Mouse (Mus musculus): ENCODE data around the gene Lgals4. TPM values are rescaled to one million over a fixed set of nuclear protein-coding genes. Genes with fewer than 3 reads are reported as not detected.

The Lgals4 gene
- polyA plus RNA-seq, 1 experiment: 2.4 TPM

DNA sequence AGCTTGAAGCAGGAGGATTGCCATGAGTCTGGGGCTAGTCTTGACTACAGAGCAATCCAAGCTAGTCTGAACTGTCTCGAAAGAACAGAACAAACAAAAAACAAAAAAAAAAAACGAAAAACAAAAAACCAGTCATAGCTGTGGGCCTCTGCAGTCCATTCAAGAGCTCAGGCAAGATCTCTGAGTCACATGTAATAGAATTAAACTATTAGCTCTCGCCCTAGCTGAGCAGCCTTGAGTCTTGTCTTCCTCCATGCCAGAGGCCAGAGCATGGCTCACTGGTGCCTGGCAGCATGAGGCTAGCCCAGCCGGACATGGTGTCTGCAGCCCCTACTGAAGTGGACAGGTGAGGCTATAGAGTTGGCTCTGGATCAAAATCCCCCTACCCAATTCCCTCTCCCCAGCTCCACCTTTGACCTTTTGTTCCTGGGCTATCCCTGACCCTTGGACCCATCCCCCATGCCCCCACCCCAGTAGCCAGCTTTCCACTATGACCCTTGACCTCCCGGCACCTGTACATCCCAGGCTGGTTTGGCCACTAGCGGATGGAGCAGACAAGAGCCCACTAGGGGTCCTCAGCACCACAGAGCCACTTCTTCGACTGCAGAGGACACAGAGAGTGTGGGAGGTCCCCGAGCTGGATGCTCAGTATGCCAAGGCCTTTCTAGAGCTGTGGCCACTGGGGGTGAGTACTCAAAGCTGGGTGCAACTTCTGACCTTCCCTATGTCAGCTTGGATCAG is 43.4 kb upstream of the Lgals4 start:
- Histone ChIP-seq H3K4me3 (ENCODE audit: low read depth, low read length) (no peak overlapping the region), H3K4me1 (ENCODE audit: control insufficient read depth, insufficient read depth, low read length) (peaks cover 5% of the 10 kb centered on the region), H3K27ac (ENCODE audit: insufficient read depth, low read length) (0 out of 2 replicates have a peak overlapping the region, but pooled peaks have one; percentile 19), H3K27me3 (ENCODE audit: control insufficient read depth, insufficient read depth, low read length, poor library complexity, severe bottlenecking) (no peaks in the 10 kb centered on the region), H3K9ac (ENCODE audit: low read depth, poor library complexity, severe bottlenecking) (no peak overlapping the region), H3K9me3 (replicated peaks; ENCODE audit: control insufficient read depth, insufficient read depth, low read length, poor library complexity, severe bottlenecking) (no peaks in the 10 kb centered on the region), H3K36me3 (ENCODE audit: control insufficient read depth, insufficient read depth, low read length, poor library complexity, severe bottlenecking) (no peaks in the 10 kb centered on the region)
- TF ChIP-seq CTCF (IDR thresholded peaks at IDR 0.05; ENCODE audit: low read depth, low read length): peak; percentile 63
- TF ChIP-seq EP300 (IDR thresholded peaks at IDR 0.05; ENCODE audit: insufficient read depth, low read depth, low read length): peak; percentile 75
- no peak for TF ChIP-seq POLR2A (IDR thresholded peaks at IDR 0.05; ENCODE audit: insufficient read depth, low read length)

GRCm38 (mm10) chr7:28791706-28792105 is 41.9 kb upstream of the Lgals4 start:
- Histone ChIP-seq H3K27ac (ENCODE audit: insufficient read depth, low read length) (no peak overlapping the region), H3K4me1 (ENCODE audit: control insufficient read depth, insufficient read depth, low read length) (peaks cover 5% of the 10 kb centered on the region), H3K4me3 (ENCODE audit: low read depth, low read length) (no peak overlapping the region), H3K27me3 (ENCODE audit: control insufficient read depth, insufficient read depth, low read length, poor library complexity, severe bottlenecking) (no peaks in the 10 kb centered on the region), H3K36me3 (ENCODE audit: control insufficient read depth, insufficient read depth, low read length, poor library complexity, severe bottlenecking) (no peaks in the 10 kb centered on the region), H3K9ac (ENCODE audit: low read depth, poor library complexity, severe bottlenecking) (no peak overlapping the region), H3K9me3 (replicated peaks; ENCODE audit: control insufficient read depth, insufficient read depth, low read length, poor library complexity, severe bottlenecking) (no peaks in the 10 kb centered on the region)
- TF ChIP-seq POLR2A (IDR thresholded peaks at IDR 0.05; ENCODE audit: insufficient read depth, low read length): no peak
- no peak for TF ChIP-seq CTCF (IDR thresholded peaks at IDR 0.05; ENCODE audit: low read depth, low read length)
- no peak for TF ChIP-seq EP300 (IDR thresholded peaks at IDR 0.05; ENCODE audit: insufficient read depth, low read depth, low read length)

DNA sequence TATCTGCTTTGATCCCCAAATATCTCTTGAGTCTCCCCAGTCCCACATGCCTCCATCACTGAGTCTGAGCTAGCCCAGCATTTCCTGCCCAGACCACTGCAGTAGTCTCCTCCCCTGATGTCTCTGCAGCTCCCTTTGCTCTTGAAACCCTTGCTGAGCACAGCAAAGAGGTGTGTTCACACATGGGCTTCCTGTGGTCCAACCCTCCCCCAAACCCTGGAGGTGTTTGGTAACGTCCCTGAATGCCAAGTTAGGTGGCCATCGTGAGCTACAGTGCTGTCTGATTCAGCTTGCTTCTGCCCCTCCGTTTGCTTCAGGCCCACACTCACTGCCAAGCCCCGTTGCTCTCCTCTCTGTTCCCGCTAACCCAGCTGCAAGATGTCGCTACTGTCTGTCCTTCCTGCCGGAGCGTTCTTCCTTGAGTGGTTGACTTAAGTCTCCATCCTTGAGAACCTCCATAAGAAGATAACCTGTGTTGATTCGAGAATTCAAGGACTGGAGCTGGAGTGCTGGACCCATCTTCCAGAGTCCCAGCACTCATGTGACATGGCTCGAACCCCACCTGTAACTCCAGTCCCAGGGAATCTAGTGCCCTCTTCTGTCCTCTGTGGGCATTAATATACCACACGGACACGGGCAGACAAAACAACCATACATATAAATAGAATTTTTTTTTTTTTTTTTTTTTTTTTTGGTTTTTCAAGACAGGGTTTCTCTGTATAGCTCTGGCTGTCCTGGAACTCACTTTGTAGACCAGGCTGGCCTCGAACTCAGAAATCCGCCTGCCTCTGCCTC is 41.1 kb upstream of the Lgals4 start:
- TF ChIP-seq POLR2A (IDR thresholded peaks at IDR 0.05; ENCODE audit: insufficient read depth, low read length) (no peak), EP300 (IDR thresholded peaks at IDR 0.05; ENCODE audit: insufficient read depth, low read depth, low read length) (no peak), CTCF (IDR thresholded peaks at IDR 0.05; ENCODE audit: low read depth, low read length) (peak; percentile 35)
- peak overlapping the region; percentile 10; the same call in 1 of the 2 replicates for H3K4me3 ChIP-seq (ENCODE audit: low read depth, low read length)
- H3K27me3 ChIP-seq (ENCODE audit: control insufficient read depth, insufficient read depth, low read length, poor library complexity, severe bottlenecking): no peaks in the 10 kb centered on the region
- H3K4me1 ChIP-seq (ENCODE audit: control insufficient read depth, insufficient read depth, low read length): peaks cover 7% of the 10 kb centered on the region
- H3K9ac ChIP-seq (ENCODE audit: low read depth, poor library complexity, severe bottlenecking): no peak overlapping the region
- no peaks in the 10 kb centered on the region for H3K9me3 ChIP-seq (replicated peaks; ENCODE audit: control insufficient read depth, insufficient read depth, low read length, poor library complexity, severe bottlenecking)
- no peak overlapping the region for H3K27ac ChIP-seq (ENCODE audit: insufficient read depth, low read length)
- no peaks in the 10 kb centered on the region for H3K36me3 ChIP-seq (ENCODE audit: control insufficient read depth, insufficient read depth, low read length, poor library complexity, severe bottlenecking)

- H3K9me3 ChIP-seq (replicated peaks; ENCODE audit: control insufficient read depth, insufficient read depth, low read length, poor library complexity, severe bottlenecking): no peaks in the 10 kb centered on the region
- no peaks in the 10 kb centered on the region for H3K27me3 ChIP-seq (ENCODE audit: control insufficient read depth, insufficient read depth, low read length, poor library complexity, severe bottlenecking)
- TF ChIP-seq CTCF (IDR thresholded peaks at IDR 0.05; ENCODE audit: low read depth, low read length) (peak; percentile 41), POLR2A (IDR thresholded peaks at IDR 0.05; ENCODE audit: insufficient read depth, low read length) (no peak), EP300 (IDR thresholded peaks at IDR 0.05; ENCODE audit: insufficient read depth, low read depth, low read length) (no peak)
- peaks cover 2% of the 10 kb centered on the region for H3K36me3 ChIP-seq (ENCODE audit: control insufficient read depth, insufficient read depth, low read length, poor library complexity, severe bottlenecking)
- no peak overlapping the region for H3K9ac ChIP-seq (ENCODE audit: low read depth, poor library complexity, severe bottlenecking)
- peaks cover 7% of the 10 kb centered on the region for H3K4me1 ChIP-seq (ENCODE audit: control insufficient read depth, insufficient read depth, low read length)
- H3K27ac ChIP-seq (ENCODE audit: insufficient read depth, low read length): no peak overlapping the region
- no peak overlapping the region for H3K4me3 ChIP-seq (ENCODE audit: low read depth, low read length)
Observed at GRCm38 (mm10) chr7:28793834-28794233, 39.8 kb upstream of the Lgals4 start.

DNA sequence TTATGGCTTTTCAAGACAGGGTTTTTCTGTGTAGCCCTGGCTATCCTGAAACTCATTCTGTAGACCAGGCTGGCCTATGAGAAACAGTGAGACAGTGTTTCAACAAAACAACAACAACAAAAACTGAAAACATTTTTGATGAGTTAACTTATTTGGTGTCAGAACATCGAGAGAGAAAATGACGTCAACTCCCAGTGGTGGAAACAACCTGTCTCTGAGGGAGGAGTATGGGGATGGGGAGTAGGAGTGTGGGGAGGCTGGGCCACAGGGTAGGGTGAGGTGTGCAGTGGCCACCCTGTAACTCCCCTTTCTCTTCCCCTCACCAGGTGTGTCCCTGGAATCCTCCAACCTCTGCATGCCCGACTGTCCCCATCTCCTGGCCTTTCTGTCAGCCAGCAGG is 39.2 kb upstream of the Lgals4 start:
- peaks cover 7% of the 10 kb centered on the region for H3K4me1 ChIP-seq (ENCODE audit: control insufficient read depth, insufficient read depth, low read length)
- no peak overlapping the region for H3K4me3 ChIP-seq (ENCODE audit: low read depth, low read length)
- TF ChIP-seq CTCF (IDR thresholded peaks at IDR 0.05; ENCODE audit: low read depth, low read length): no peak
- TF ChIP-seq POLR2A (IDR thresholded peaks at IDR 0.05; ENCODE audit: insufficient read depth, low read length): no peak
- no peak for TF ChIP-seq EP300 (IDR thresholded peaks at IDR 0.05; ENCODE audit: insufficient read depth, low read depth, low read length)
- H3K27ac ChIP-seq (ENCODE audit: insufficient read depth, low read length): no peak overlapping the region
- H3K9ac ChIP-seq (ENCODE audit: low read depth, poor library complexity, severe bottlenecking): no peak overlapping the region
- no peaks in the 10 kb centered on the region for H3K27me3 ChIP-seq (ENCODE audit: control insufficient read depth, insufficient read depth, low read length, poor library complexity, severe bottlenecking)
- no peaks in the 10 kb centered on the region for H3K9me3 ChIP-seq (replicated peaks; ENCODE audit: control insufficient read depth, insufficient read depth, low read length, poor library complexity, severe bottlenecking)
- peaks cover 4% of the 10 kb centered on the region for H3K36me3 ChIP-seq (ENCODE audit: control insufficient read depth, insufficient read depth, low read length, poor library complexity, severe bottlenecking)

DNA sequence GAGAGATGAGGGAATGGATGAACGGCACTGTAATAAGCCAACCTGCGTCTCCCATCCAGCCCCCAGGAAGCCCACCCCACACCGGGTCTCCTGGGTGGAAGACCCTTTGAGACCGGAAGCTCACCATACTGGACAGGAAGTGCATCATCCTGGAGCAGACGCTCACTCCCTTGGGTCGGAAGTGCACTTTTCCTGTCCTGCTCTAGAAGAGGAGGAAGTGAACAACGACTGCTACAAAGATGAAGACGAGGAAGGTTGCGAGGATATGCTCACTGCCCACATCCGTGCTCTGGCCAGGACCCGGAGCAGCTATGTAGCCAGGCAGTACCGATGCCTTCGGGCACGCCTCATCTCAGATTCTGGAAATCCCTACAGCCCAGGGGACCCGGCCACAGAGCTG is 37.8 kb upstream of the Lgals4 start:
- Histone ChIP-seq H3K27me3 (ENCODE audit: control insufficient read depth, insufficient read depth, low read length, poor library complexity, severe bottlenecking) (no peaks in the 10 kb centered on the region), H3K9ac (ENCODE audit: low read depth, poor library complexity, severe bottlenecking) (peak overlapping the region; percentile 74), H3K27ac (ENCODE audit: insufficient read depth, low read length) (peak overlapping the region; percentile 62), H3K4me3 (ENCODE audit: low read depth, low read length) (peak overlapping the region; percentile 90), H3K4me1 (ENCODE audit: control insufficient read depth, insufficient read depth, low read length) (peaks cover 1% of the 10 kb centered on the region), H3K9me3 (replicated peaks; ENCODE audit: control insufficient read depth, insufficient read depth, low read length, poor library complexity, severe bottlenecking) (no peaks in the 10 kb centered on the region), H3K36me3 (ENCODE audit: control insufficient read depth, insufficient read depth, low read length, poor library complexity, severe bottlenecking) (peaks cover 5% of the 10 kb centered on the region)
- TF ChIP-seq POLR2A (IDR thresholded peaks at IDR 0.05; ENCODE audit: insufficient read depth, low read length) (peak; percentile 47), CTCF (IDR thresholded peaks at IDR 0.05; ENCODE audit: low read depth, low read length) (no peak), EP300 (IDR thresholded peaks at IDR 0.05; ENCODE audit: insufficient read depth, low read depth, low read length) (no peak)
